Comparison of ENCODE assay signal across 13 mouse cellular contexts in the genomic region with DNA sequence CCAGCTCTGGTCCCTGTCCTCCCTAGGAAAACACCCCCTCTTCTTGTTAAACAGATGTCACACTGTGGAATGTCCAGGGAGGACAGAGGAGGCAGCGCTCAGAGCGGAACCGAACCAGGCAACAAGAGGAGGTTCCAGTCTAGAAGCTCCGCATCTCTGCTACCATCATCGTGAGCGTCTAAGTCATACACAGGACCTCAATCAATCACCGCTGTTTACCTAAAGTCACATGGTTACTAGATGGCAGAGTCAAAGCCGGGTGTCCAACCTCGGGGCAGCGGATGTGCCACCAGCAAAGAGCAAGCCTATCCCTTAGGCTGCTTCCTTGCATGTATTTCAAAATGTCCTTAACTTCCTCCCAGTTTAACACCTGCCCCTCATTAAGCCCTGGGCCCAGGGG. TPM values are rescaled to one million over a fixed set of nuclear protein-coding genes. Genes with fewer than 3 reads are reported as not detected.
DNase-seq lines count a peak whose midpoint lies in the region; ATAC-seq lines count a peak whose summit lies in the region.
"Had no signal": no experiment of that assay in that cellular context is flagged by ENCODE, and none has a peak within 500 bp of the region (broad histone marks: within the 10 kb centered on the region; RNA-seq: fewer than 3 reads in every experiment).

No protein-coding gene starts in this region.

- H3K36me3 ChIP-seq in heart, embryonic 10.5 days: peaks cover 12% of the 10 kb centered on the region
- no peaks in the 10 kb centered on the region for H3K36me3 ChIP-seq in kidney, embryonic 15.5 days
- no peaks in the 10 kb centered on the region for H3K36me3 ChIP-seq in midbrain, embryonic 10.5 days
- H3K36me3 ChIP-seq in midbrain, embryonic 15.5 days (replicated peaks): no peaks in the 10 kb centered on the region
- H3K36me3 ChIP-seq: G1E; limb, embryonic 15.5 days had no signal

- no peak for DNase-seq in heart, embryonic 10.5 days (ENCODE audit: low spot score)
- DNase-seq in heart, postnatal 36 days: no peak
- no peak for DNase-seq in kidney, adult 9 months
- no peak for DNase-seq in midbrain, embryonic 10.5 days (ENCODE audit: low spot score)
- DNase-seq in adrenal gland, postnatal 14 days: no peak
- DNase-seq: right cerebral cortex, postnatal 25 days; thymus, postnatal 14 days had no signal

- H3K4me1 ChIP-seq in heart, embryonic 10.5 days: peaks cover 83% of the 10 kb centered on the region
- peaks cover 57% of the 10 kb centered on the region for H3K4me1 ChIP-seq in kidney, embryonic 15.5 days
- peaks cover 43% of the 10 kb centered on the region for H3K4me1 ChIP-seq in midbrain, embryonic 10.5 days
- H3K4me1 ChIP-seq in midbrain, embryonic 15.5 days: peaks cover 3% of the 10 kb centered on the region; the same call in 1 of the 2 replicates

- H3K4me3 ChIP-seq in heart, embryonic 10.5 days: 0 out of 2 replicates have a peak overlapping the region, but pooled peaks have one; percentile 27
- no peak overlapping the region for H3K4me3 ChIP-seq in kidney, embryonic 15.5 days (replicated peaks)
- H3K4me3 ChIP-seq in midbrain, embryonic 10.5 days: no peak overlapping the region
- no peak overlapping the region for H3K4me3 ChIP-seq in midbrain, embryonic 15.5 days
- H3K4me3 ChIP-seq: left cerebral cortex, adult 2 months; limb, embryonic 15.5 days had no signal

- no peaks in the 10 kb centered on the region for H3K9me3 ChIP-seq in heart, embryonic 10.5 days
- no peaks in the 10 kb centered on the region for H3K9me3 ChIP-seq in kidney, embryonic 15.5 days (replicated peaks)
- no peaks in the 10 kb centered on the region for H3K9me3 ChIP-seq in midbrain, embryonic 10.5 days (replicated peaks)
- no peaks in the 10 kb centered on the region for H3K9me3 ChIP-seq in midbrain, embryonic 15.5 days
- H3K9me3 ChIP-seq: limb, embryonic 15.5 days had no signal

- ATAC-seq in kidney, embryonic 15.5 days (replicated peaks; ENCODE audit: low FRiP score): peak; percentile 13; the same call in 1 of the 2 replicates
- no peak for ATAC-seq in midbrain, embryonic 15.5 days (replicated peaks)

- H3K9ac ChIP-seq in kidney, embryonic 15.5 days: no peak overlapping the region
- H3K9ac ChIP-seq in midbrain, embryonic 15.5 days: no peak overlapping the region
- H3K9ac ChIP-seq: limb, embryonic 15.5 days had no signal

- H3K27ac ChIP-seq in heart, embryonic 10.5 days: peak overlapping the region; percentile 90
- peak overlapping the region; percentile 58 for H3K27ac ChIP-seq in kidney, embryonic 15.5 days
- peak overlapping the region; percentile 59 for H3K27ac ChIP-seq in midbrain, embryonic 10.5 days (replicated peaks)
- H3K27ac ChIP-seq in midbrain, embryonic 15.5 days: no peak overlapping the region
- H3K27ac ChIP-seq: left cerebral cortex, adult 2 months; limb, embryonic 15.5 days had no signal

- intact Hi-C loops in heart, postnatal 36 days (cut with DNase I): loop anchor here (2.0 kb wide), 1 partner anchor 16 kb away; no protein-coding TSS in a partner anchor

- H3K27me3 ChIP-seq in heart, embryonic 10.5 days (ENCODE audit: insufficient read depth, poor library complexity, severe bottlenecking): no peaks in the 10 kb centered on the region
- 0 out of 2 replicates have a peak, but pooled peaks cover 11% of the 10 kb centered on the region for H3K27me3 ChIP-seq in kidney, embryonic 15.5 days
- H3K27me3 ChIP-seq in midbrain, embryonic 10.5 days (ENCODE audit: low read depth, poor library complexity, severe bottlenecking): peaks cover 48% of the 10 kb centered on the region
- H3K27me3 ChIP-seq in midbrain, embryonic 15.5 days (replicated peaks): no peaks in the 10 kb centered on the region; the same call in 1 of the 2 replicates
- H3K27me3 ChIP-seq: limb, embryonic 15.5 days had no signal

- 53% methylated on average over 10 of the region's 10 CpGs for WGBS in heart, embryonic 10.5 days
- 18% methylated on average over 10 of the region's 10 CpGs for WGBS in kidney, embryonic 15.5 days
- 67% methylated on average over 10 of the region's 10 CpGs for WGBS in midbrain, embryonic 10.5 days
- WGBS in midbrain, embryonic 15.5 days: 69% methylated on average over 10 of the region's 10 CpGs

- H3K4me2 ChIP-seq in kidney, embryonic 15.5 days: 0 out of 2 replicates have a peak overlapping the region, but pooled peaks have one; percentile 4
- no peak overlapping the region for H3K4me2 ChIP-seq in midbrain, embryonic 15.5 days
- H3K4me2 ChIP-seq: limb, embryonic 15.5 days had no signal

RNA-seq across cellular contexts. Expression of a gene that starts 39.0 kb away (rescaled TPM):
- polyA plus RNA-seq in heart, embryonic 10.5 days (2016; fragmentation: Nextera tagmentation; extraction: Ambion mirVana): 17.9 and 18.8 TPM in 2 replicates
- total RNA-seq in heart, postnatal 36 days (2021): 10 to 100 TPM; 14.5 to 14.7 TPM
- 9.2 and 10.0 TPM in 2 replicates for polyA plus RNA-seq in kidney, embryonic 15.5 days (2015; fragmentation: Nextera tagmentation; extraction: Ambion mirVana)
- 2.7 and 3.2 TPM in 2 replicates for polyA plus RNA-seq in midbrain, embryonic 10.5 days (2016; fragmentation: Nextera tagmentation; extraction: Ambion mirVana)
- polyA plus RNA-seq in midbrain, embryonic 15.5 days (2015; fragmentation: Nextera tagmentation; extraction: Ambion mirVana): 2.8 and 2.9 TPM in 2 replicates
- total RNA-seq in adrenal gland, postnatal 14 days (2021): 10.5 and 11.3 TPM in 2 replicates
- total RNA-seq: granulocyte monocyte progenitor cell, adult 5-6 weeks had no signal
- polyA plus RNA-seq: G1E had no signal

RNA-seq across cellular contexts. Expression of a gene that starts 39.8 kb away (rescaled TPM):
- polyA plus RNA-seq in heart, embryonic 10.5 days (2016; fragmentation: Nextera tagmentation; extraction: Ambion mirVana): 5.7 and 6.3 TPM in 2 replicates
- total RNA-seq in heart, postnatal 36 days (2021): 1 to 10 TPM; 3.2 to 6.7 TPM
- 13.4 and 15.5 TPM in 2 replicates for polyA plus RNA-seq in kidney, embryonic 15.5 days (2015; fragmentation: Nextera tagmentation; extraction: Ambion mirVana)
- 8.4 and 12.8 TPM in 2 replicates for polyA plus RNA-seq in midbrain, embryonic 10.5 days (2016; fragmentation: Nextera tagmentation; extraction: Ambion mirVana)
- 10.7 and 13.9 TPM in 2 replicates for polyA plus RNA-seq in midbrain, embryonic 15.5 days (2015; fragmentation: Nextera tagmentation; extraction: Ambion mirVana)
- 14.3 and 20.7 TPM in 2 replicates for total RNA-seq in adrenal gland, postnatal 14 days (2021)
